Mouse (Mus musculus): ENCODE results near the gene Tpi1. TPM values are rescaled to one million over a fixed set of nuclear protein-coding genes. Genes with fewer than 3 reads are reported as not detected.
A peak's percentile ranks its signal among the peaks of the same experiment; 100 is the strongest.

Gene Tpi1
- 74.7 and 89.3 TPM in 2 replicates for polyA plus RNA-seq (2012; rRNA removed)

- TF ChIP-seq CTCF (IDR thresholded peaks at IDR 0.05; ENCODE audit: extremely low read depth, insufficient read depth, insufficient read length, insufficient replicate concordance) = no peak
- peak; percentile 66 for TF ChIP-seq POLR2A (IDR thresholded peaks at IDR 0.05; ENCODE audit: low read depth, low read length)
- Histone ChIP-seq H3K27ac (ENCODE audit: insufficient read depth, low read length) (peak within 1 kb of the TSS; percentile 38), H3K27me3 (ENCODE audit: control insufficient read depth, insufficient read depth, low read length) (no peaks in the 10 kb centered on the region), H3K4me1 (ENCODE audit: control insufficient read depth, insufficient read depth, insufficient read length) (0 out of 2 replicates have a peak, but pooled peaks cover 4% of the 10 kb centered on the region), H3K4me3 (ENCODE audit: extremely low read depth, insufficient read depth, insufficient read length) (peak within 1 kb of the TSS; percentile 69), H3K36me3 (ENCODE audit: control insufficient read depth, insufficient read depth, low read length) (peaks cover 11% of the 10 kb centered on the region)
- under 1% methylated on average over 22 of the region's 22 CpGs for WGBS
- peak; percentile 53 to 80 for DNase-seq (ENCODE audit: low read depth in 1 of 2, low spot score in 2 of 2)
Measured at GRCm38 (mm10) chr6:124813933-124814332, at the start of gene Tpi1. TSS of gene Tpi1 (minus strand) at chr6:124814296.

GRCm38 (mm10) chr6:124863125-124863657 is 49.1 kb upstream of the Tpi1 start:
- no peak overlapping the region for H3K27ac ChIP-seq (ENCODE audit: insufficient read depth, low read length)
- no peak for DNase-seq (ENCODE audit: low read depth in 1 of 2, low spot score in 2 of 2)
- 3% methylated on average over 8 of the region's 16 CpGs for WGBS
- H3K4me1 ChIP-seq (ENCODE audit: control insufficient read depth, insufficient read depth, insufficient read length) = peaks cover 5% of the 10 kb centered on the region; the same call in 1 of the 2 replicates
- no peak for TF ChIP-seq CTCF (IDR thresholded peaks at IDR 0.05; ENCODE audit: extremely low read depth, insufficient read depth, insufficient read length, insufficient replicate concordance)
- no peak for TF ChIP-seq POLR2A (IDR thresholded peaks at IDR 0.05; ENCODE audit: low read depth, low read length)
- peak overlapping the region; percentile 52 for H3K4me3 ChIP-seq (ENCODE audit: extremely low read depth, insufficient read depth, insufficient read length)
- H3K27me3 ChIP-seq (ENCODE audit: control insufficient read depth, insufficient read depth, low read length) = peaks cover 12% of the 10 kb centered on the region
- H3K36me3 ChIP-seq (ENCODE audit: control insufficient read depth, insufficient read depth, low read length) = no peaks in the 10 kb centered on the region

- TF ChIP-seq POLR2A (IDR thresholded peaks at IDR 0.05; ENCODE audit: low read depth, low read length) = no peak
- TF ChIP-seq CTCF (IDR thresholded peaks at IDR 0.05; ENCODE audit: extremely low read depth, insufficient read depth, insufficient read length, insufficient replicate concordance) = no peak
- Histone ChIP-seq H3K27me3 (ENCODE audit: control insufficient read depth, insufficient read depth, low read length) (peaks cover 15% of the 10 kb centered on the region), H3K4me3 (ENCODE audit: extremely low read depth, insufficient read depth, insufficient read length) (no peak overlapping the region), H3K36me3 (ENCODE audit: control insufficient read depth, insufficient read depth, low read length) (no peaks in the 10 kb centered on the region), H3K27ac (ENCODE audit: insufficient read depth, low read length) (no peak overlapping the region), H3K4me1 (ENCODE audit: control insufficient read depth, insufficient read depth, insufficient read length) (peaks cover 5% of the 10 kb centered on the region; the same call in 1 of the 2 replicates)
- 18% methylated on average over 8 of the region's 8 CpGs for WGBS
- DNase-seq (ENCODE audit: low read depth in 1 of 2, low spot score in 2 of 2) = no peak
Measured at GRCm38 (mm10) chr6:124862406-124863124, 48.5 kb upstream of the Tpi1 start.

DNA sequence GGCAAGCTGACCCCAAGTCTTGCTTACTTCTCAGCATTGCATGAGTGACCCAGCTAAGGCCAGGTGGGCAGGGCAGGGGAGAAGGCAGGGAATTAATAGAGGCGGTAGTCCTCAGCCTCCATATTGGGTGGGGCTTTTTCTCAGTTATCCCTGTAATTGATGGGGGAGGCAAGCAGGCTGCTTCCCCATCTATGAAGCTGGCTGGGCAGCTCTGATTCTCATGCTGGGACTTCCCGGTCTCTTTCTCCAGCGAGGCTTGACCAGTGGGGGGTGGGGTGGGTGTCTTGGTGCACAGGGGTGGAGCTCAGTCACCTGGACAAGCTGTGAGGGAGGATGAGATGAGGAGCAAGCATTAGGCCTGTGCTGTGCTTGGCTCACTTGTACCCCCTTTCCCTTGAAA is 47.7 kb upstream of the Tpi1 start:
- no peak for DNase-seq (ENCODE audit: low read depth in 1 of 2, low spot score in 2 of 2)
- TF ChIP-seq POLR2A (IDR thresholded peaks at IDR 0.05; ENCODE audit: low read depth, low read length) = no peak
- TF ChIP-seq CTCF (IDR thresholded peaks at IDR 0.05; ENCODE audit: extremely low read depth, insufficient read depth, insufficient read length, insufficient replicate concordance) = no peak
- 84% methylated on average over 3 of the region's 3 CpGs for WGBS
- peaks cover 6% of the 10 kb centered on the region for H3K4me1 ChIP-seq (ENCODE audit: control insufficient read depth, insufficient read depth, insufficient read length)
- H3K36me3 ChIP-seq (ENCODE audit: control insufficient read depth, insufficient read depth, low read length) = no peaks in the 10 kb centered on the region
- no peak overlapping the region for H3K4me3 ChIP-seq (ENCODE audit: extremely low read depth, insufficient read depth, insufficient read length)
- H3K27me3 ChIP-seq (ENCODE audit: control insufficient read depth, insufficient read depth, low read length) = peaks cover 21% of the 10 kb centered on the region
- H3K27ac ChIP-seq (ENCODE audit: insufficient read depth, low read length) = no peak overlapping the region

GRCm38 (mm10) chr6:124861266-124861665 is 47.2 kb upstream of the Tpi1 start:
- H3K4me1 ChIP-seq (ENCODE audit: control insufficient read depth, insufficient read depth, insufficient read length) = peaks cover 8% of the 10 kb centered on the region
- 94% methylated on average over 19 of the region's 19 CpGs for WGBS
- no peak overlapping the region for H3K4me3 ChIP-seq (ENCODE audit: extremely low read depth, insufficient read depth, insufficient read length)
- TF ChIP-seq CTCF (IDR thresholded peaks at IDR 0.05; ENCODE audit: extremely low read depth, insufficient read depth, insufficient read length, insufficient replicate concordance) (no peak), POLR2A (IDR thresholded peaks at IDR 0.05; ENCODE audit: low read depth, low read length) (no peak)
- no peak for DNase-seq (ENCODE audit: low read depth in 1 of 2, low spot score in 2 of 2)
- H3K36me3 ChIP-seq (ENCODE audit: control insufficient read depth, insufficient read depth, low read length) = no peaks in the 10 kb centered on the region
- H3K27ac ChIP-seq (ENCODE audit: insufficient read depth, low read length) = no peak overlapping the region
- peaks cover 21% of the 10 kb centered on the region for H3K27me3 ChIP-seq (ENCODE audit: control insufficient read depth, insufficient read depth, low read length)

DNA sequence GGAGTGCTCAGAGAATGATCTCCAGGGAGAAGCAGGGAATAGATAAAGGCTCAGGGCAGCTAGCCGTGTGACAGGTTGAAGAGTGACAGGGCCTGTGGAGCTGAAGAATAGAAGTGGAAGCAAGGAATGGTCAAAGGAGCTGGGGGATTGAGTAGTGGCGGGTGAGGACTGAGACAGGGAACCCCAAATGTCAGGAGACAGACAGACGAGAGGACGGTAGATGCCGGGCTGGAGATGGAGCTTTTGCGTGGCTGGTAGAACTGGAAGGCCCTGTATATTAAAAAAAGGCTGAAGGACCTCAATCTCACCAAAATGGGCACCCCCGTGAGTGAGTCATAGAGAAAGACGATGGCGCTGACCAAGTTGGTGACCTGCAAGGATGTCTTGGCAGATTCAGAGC is 46.4 kb upstream of the Tpi1 start:
- WGBS = 92% methylated on average over 9 of the region's 9 CpGs
- H3K4me1 ChIP-seq (ENCODE audit: control insufficient read depth, insufficient read depth, insufficient read length) = peaks cover 8% of the 10 kb centered on the region

DNA sequence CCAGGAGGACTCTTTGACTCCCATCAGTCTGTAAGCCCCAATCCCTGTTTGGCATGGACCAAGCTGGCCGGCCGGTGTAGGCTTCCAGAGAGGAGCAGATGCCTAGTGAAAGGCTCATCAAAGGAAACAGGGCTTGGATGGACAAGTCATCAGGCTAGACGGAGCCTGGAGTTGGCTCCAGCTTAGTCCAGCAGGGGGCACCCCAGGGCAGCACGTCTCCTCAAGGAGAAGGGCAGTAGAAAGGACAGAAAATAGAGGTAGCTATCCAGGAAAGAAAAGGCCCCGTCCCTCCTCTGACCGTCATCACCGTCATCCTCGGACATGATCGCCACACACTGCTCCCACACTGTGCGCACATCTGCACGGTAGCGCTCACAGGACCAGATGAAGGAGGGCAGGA is 45.6 kb upstream of the Tpi1 start:
- peaks cover 8% of the 10 kb centered on the region for H3K4me1 ChIP-seq (ENCODE audit: control insufficient read depth, insufficient read depth, insufficient read length)
- 10% methylated on average over 12 of the region's 12 CpGs for WGBS
- H3K27me3 ChIP-seq (ENCODE audit: control insufficient read depth, insufficient read depth, low read length) = peaks cover 21% of the 10 kb centered on the region
- TF ChIP-seq CTCF (IDR thresholded peaks at IDR 0.05; ENCODE audit: extremely low read depth, insufficient read depth, insufficient read length, insufficient replicate concordance) = peak; percentile 90; the same call in 1 of the 2 replicates
- no peak for TF ChIP-seq POLR2A (IDR thresholded peaks at IDR 0.05; ENCODE audit: low read depth, low read length)
- H3K27ac ChIP-seq (ENCODE audit: insufficient read depth, low read length) = no peak overlapping the region
- H3K36me3 ChIP-seq (ENCODE audit: control insufficient read depth, insufficient read depth, low read length) = no peaks in the 10 kb centered on the region
- no peak overlapping the region for H3K4me3 ChIP-seq (ENCODE audit: extremely low read depth, insufficient read depth, insufficient read length)
- peak; percentile 40 to 82 for DNase-seq (ENCODE audit: low read depth in 1 of 2, low spot score in 2 of 2)

More for the DNA sequence above, 46.4 kb upstream of the Tpi1 start:
- TF ChIP-seq POLR2A (IDR thresholded peaks at IDR 0.05; ENCODE audit: low read depth, low read length) (no peak), CTCF (IDR thresholded peaks at IDR 0.05; ENCODE audit: extremely low read depth, insufficient read depth, insufficient read length, insufficient replicate concordance) (no peak)
- no peak for DNase-seq (ENCODE audit: low read depth in 1 of 2, low spot score in 2 of 2)
- no peak overlapping the region for H3K4me3 ChIP-seq (ENCODE audit: extremely low read depth, insufficient read depth, insufficient read length)
- H3K27me3 ChIP-seq (ENCODE audit: control insufficient read depth, insufficient read depth, low read length) = peaks cover 21% of the 10 kb centered on the region
- H3K27ac ChIP-seq (ENCODE audit: insufficient read depth, low read length) = no peak overlapping the region
- H3K36me3 ChIP-seq (ENCODE audit: control insufficient read depth, insufficient read depth, low read length) = no peaks in the 10 kb centered on the region

All from spleen, adult 2 months (tissue).